Mouse (Mus musculus): ENCODE results near the gene Nf1. TPM values are rescaled to one million over a fixed set of nuclear protein-coding genes. Genes with fewer than 3 reads are reported as not detected.

Nf1 gene
- polyA plus RNA-seq, 1 experiment = 4.4 TPM

DNA sequence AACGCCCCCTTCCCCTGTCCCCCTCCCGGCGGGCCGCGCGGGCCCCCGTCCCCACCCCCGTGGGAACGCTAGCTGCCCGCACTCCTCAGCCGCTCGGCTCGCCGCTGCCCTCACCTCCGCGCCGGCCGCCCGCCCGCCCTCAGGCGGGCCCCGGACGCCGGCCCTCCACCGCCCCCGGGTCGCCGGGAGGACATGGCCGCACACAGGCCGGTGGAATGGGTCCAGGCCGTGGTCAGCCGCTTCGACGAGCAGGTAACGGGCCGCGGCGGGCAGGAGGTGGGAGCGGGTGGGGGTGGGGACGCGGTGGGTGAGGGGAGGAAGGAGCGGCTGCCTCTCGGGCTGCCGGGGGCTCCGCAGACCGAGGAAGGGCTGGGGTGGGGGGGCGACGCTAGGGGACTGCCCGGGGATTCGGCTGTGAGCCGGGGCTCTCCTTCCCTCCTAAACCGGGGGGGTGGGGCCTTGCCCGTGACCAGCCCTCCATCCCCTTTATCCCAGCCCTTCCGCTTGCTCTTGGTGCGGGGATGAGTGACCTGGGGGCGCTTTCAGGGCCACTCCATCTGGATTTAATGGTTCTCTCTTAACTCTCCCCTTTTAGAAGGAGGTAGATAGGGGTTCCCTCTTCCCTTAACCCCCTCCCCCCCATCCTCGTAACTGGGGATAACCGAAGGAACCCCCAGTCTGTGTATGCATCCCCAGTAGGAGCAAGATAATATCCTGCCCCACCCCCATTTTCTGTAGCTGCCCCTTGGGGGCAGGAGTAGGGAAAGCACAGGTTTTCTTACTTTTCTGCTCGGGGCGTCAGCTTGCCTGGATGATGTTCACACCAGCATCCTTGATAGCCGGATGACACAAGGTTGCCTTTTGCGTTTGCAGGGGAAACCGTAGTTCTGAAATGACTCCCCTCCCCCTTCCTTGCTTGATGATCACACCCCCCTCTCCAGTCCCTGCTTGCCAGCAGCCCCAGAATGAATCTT, 602 bp downstream of the Nf1 start:
- TF ChIP-seq POLR2A (IDR thresholded peaks at IDR 0.05; ENCODE audit: low read depth, low read length) (no peak), CTCF (IDR thresholded peaks at IDR 0.05; ENCODE audit: extremely low read depth, insufficient read depth, insufficient read length, insufficient replicate concordance) (no peak)
- Histone ChIP-seq H3K4me3 (ENCODE audit: extremely low read depth, insufficient read depth, insufficient read length) (peak overlapping the region; percentile 95), H3K27ac (ENCODE audit: insufficient read depth, low read length) (no peak overlapping the region), H3K4me1 (ENCODE audit: control insufficient read depth, insufficient read depth, insufficient read length) (peaks cover 2% of the 10 kb centered on the region), H3K36me3 (ENCODE audit: control insufficient read depth, insufficient read depth, low read length) (no peaks in the 10 kb centered on the region), H3K27me3 (ENCODE audit: control insufficient read depth, insufficient read depth, low read length) (no peaks in the 10 kb centered on the region)
- peak in 1 of 2 experiments; percentile 11 for DNase-seq (ENCODE audit: low read depth in 1 of 2, low spot score in 2 of 2)
- WGBS = 5% methylated on average over 51 of the region's 63 CpGs

DNA sequence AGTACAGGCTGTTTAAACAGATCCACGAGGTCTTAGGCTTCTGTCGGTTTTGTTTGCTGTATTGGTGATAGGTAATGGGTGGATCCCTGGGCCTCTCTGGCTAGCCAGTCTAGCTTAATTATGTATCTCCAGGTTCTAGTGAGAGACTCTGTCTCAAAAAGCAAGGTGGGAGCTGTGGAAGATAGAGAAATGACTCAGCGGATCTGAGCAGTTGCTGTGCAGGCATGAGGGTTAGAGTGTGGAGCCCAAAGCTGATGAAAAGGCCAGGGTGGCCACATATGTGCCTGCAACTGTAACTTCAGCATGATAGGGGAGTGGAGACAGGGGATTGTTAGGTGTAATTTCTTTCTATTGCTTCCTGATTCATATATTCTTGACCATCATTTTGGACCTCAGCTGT, 17.5 kb downstream of the Nf1 start:
- H3K27ac ChIP-seq (ENCODE audit: insufficient read depth, low read length) = no peak overlapping the region
- no peaks in the 10 kb centered on the region for H3K36me3 ChIP-seq (ENCODE audit: control insufficient read depth, insufficient read depth, low read length)
- TF ChIP-seq POLR2A (IDR thresholded peaks at IDR 0.05; ENCODE audit: low read depth, low read length) = no peak
- TF ChIP-seq CTCF (IDR thresholded peaks at IDR 0.05; ENCODE audit: extremely low read depth, insufficient read depth, insufficient read length, insufficient replicate concordance) = no peak
- H3K4me1 ChIP-seq (ENCODE audit: control insufficient read depth, insufficient read depth, insufficient read length) = no peaks in the 10 kb centered on the region
- 90% methylated on average over 3 of the region's 3 CpGs for WGBS
- no peaks in the 10 kb centered on the region for H3K27me3 ChIP-seq (ENCODE audit: control insufficient read depth, insufficient read depth, low read length)
- DNase-seq (ENCODE audit: low read depth in 1 of 2, low spot score in 2 of 2) = no peak
- no peak overlapping the region for H3K4me3 ChIP-seq (ENCODE audit: extremely low read depth, insufficient read depth, insufficient read length)

DNA sequence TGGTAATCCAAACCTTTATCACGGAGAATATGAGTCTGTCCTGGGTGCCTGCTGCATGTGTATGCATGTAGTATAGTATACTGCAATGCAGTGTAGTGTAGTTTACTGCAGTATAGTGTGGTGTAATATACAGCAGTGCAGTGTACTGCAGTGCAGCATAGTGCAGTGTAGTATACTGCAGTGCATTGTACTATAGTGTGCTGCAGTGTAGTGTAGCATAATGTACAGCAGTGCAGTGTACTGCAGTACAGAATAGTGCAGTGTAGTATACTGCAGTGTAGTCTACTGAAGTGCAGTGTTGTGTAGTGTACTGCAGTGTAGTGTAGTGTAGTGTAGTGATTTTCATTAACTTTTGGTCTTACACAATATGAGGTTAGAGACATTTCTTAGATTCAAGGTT, 17.9 kb downstream of the Nf1 start:
- TF ChIP-seq CTCF (IDR thresholded peaks at IDR 0.05; ENCODE audit: extremely low read depth, insufficient read depth, insufficient read length, insufficient replicate concordance) = no peak
- no peak for TF ChIP-seq POLR2A (IDR thresholded peaks at IDR 0.05; ENCODE audit: low read depth, low read length)
- H3K27me3 ChIP-seq (ENCODE audit: control insufficient read depth, insufficient read depth, low read length) = no peaks in the 10 kb centered on the region
- H3K27ac ChIP-seq (ENCODE audit: insufficient read depth, low read length) = no peak overlapping the region
- DNase-seq (ENCODE audit: low read depth in 1 of 2, low spot score in 2 of 2) = no peak
- no peak overlapping the region for H3K4me3 ChIP-seq (ENCODE audit: extremely low read depth, insufficient read depth, insufficient read length)
- no peaks in the 10 kb centered on the region for H3K36me3 ChIP-seq (ENCODE audit: control insufficient read depth, insufficient read depth, low read length)
- WGBS = 95% methylated on average over 1 of the region's 1 CpGs
- no peaks in the 10 kb centered on the region for H3K4me1 ChIP-seq (ENCODE audit: control insufficient read depth, insufficient read depth, insufficient read length)

DNA sequence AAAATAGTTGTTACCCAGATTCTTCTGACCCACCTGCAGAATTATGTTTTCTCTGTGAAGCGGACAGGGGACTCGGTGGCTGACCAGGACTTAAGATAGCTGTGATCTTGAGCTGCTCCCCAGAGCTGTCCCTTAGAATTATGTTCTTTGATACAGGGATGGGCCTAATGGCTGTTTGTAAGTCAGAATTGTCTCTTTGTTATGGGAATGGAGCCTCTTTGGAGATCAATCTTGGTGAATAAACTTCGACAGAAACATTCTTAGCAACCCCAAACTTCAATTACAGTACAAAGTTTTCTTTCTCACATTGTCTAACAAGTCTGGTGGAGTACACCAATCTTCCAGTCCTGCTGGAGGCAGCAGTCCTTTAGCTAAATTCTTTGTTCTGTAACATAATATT, 25.5 kb downstream of the Nf1 start:
- 94% methylated on average over 3 of the region's 3 CpGs for WGBS
- Histone ChIP-seq H3K4me3 (ENCODE audit: extremely low read depth, insufficient read depth, insufficient read length) (no peak overlapping the region), H3K27me3 (ENCODE audit: control insufficient read depth, insufficient read depth, low read length) (no peaks in the 10 kb centered on the region), H3K27ac (ENCODE audit: insufficient read depth, low read length) (no peak overlapping the region), H3K36me3 (ENCODE audit: control insufficient read depth, insufficient read depth, low read length) (no peaks in the 10 kb centered on the region), H3K4me1 (ENCODE audit: control insufficient read depth, insufficient read depth, insufficient read length) (no peaks in the 10 kb centered on the region)
- TF ChIP-seq POLR2A (IDR thresholded peaks at IDR 0.05; ENCODE audit: low read depth, low read length) (no peak), CTCF (IDR thresholded peaks at IDR 0.05; ENCODE audit: extremely low read depth, insufficient read depth, insufficient read length, insufficient replicate concordance) (no peak)
- DNase-seq (ENCODE audit: low read depth in 1 of 2, low spot score in 2 of 2) = no peak

DNA sequence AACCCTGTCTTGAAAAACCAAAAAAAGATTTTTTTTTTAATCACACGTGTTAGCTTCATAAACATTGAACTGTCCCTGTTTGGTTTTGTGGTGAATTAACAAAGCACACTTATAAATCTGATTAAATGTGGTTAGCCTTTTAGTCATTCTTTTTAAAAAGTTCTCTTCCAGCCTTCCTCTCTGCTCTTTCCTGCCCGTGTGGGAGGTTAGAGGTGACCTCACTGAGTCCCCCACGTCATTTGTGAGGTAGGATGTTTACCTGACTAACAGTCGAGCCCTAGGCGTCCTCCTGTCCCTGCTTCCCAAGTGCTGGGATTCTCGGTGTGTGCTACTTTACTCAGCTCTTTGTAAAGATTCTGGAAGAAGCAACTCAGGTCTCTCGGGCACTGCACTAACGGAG, 26.8 kb downstream of the Nf1 start:
- no peaks in the 10 kb centered on the region for H3K27me3 ChIP-seq (ENCODE audit: control insufficient read depth, insufficient read depth, low read length)
- H3K4me3 ChIP-seq (ENCODE audit: extremely low read depth, insufficient read depth, insufficient read length) = no peak overlapping the region
- 62% methylated on average over 8 of the region's 8 CpGs for WGBS
- H3K36me3 ChIP-seq (ENCODE audit: control insufficient read depth, insufficient read depth, low read length) = no peaks in the 10 kb centered on the region
- no peak for DNase-seq (ENCODE audit: low read depth in 1 of 2, low spot score in 2 of 2)
- TF ChIP-seq POLR2A (IDR thresholded peaks at IDR 0.05; ENCODE audit: low read depth, low read length) (no peak), CTCF (IDR thresholded peaks at IDR 0.05; ENCODE audit: extremely low read depth, insufficient read depth, insufficient read length, insufficient replicate concordance) (no peak)
- no peak overlapping the region for H3K27ac ChIP-seq (ENCODE audit: insufficient read depth, low read length)
- H3K4me1 ChIP-seq (ENCODE audit: control insufficient read depth, insufficient read depth, insufficient read length) = no peaks in the 10 kb centered on the region

DNA sequence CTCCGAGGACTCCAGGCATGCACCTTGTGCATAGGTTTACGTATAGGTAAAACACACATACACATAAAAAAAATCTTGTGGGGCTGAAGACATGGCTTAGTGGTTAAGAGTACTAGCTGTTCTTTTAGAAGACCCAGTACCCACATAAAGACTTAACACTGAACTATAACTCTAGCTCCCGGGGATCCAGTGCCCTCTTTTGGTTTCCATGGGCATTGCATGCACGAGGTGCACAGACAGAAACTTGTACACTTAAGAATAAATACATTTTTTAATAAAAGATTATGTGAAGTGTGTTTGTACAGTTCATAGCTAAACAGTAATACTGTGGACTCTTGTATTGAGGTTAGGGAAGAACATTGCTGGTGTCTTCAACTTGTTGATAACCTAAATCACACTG, 33.5 kb downstream of the Nf1 start:
- H3K27me3 ChIP-seq (ENCODE audit: control insufficient read depth, insufficient read depth, low read length) = no peaks in the 10 kb centered on the region
- H3K27ac ChIP-seq (ENCODE audit: insufficient read depth, low read length) = no peak overlapping the region
- no peaks in the 10 kb centered on the region for H3K36me3 ChIP-seq (ENCODE audit: control insufficient read depth, insufficient read depth, low read length)
- TF ChIP-seq POLR2A (IDR thresholded peaks at IDR 0.05; ENCODE audit: low read depth, low read length) = no peak
- TF ChIP-seq CTCF (IDR thresholded peaks at IDR 0.05; ENCODE audit: extremely low read depth, insufficient read depth, insufficient read length, insufficient replicate concordance) = no peak
- no peak overlapping the region for H3K4me3 ChIP-seq (ENCODE audit: extremely low read depth, insufficient read depth, insufficient read length)
- WGBS = 85% methylated on average over 4 of the region's 4 CpGs
- DNase-seq (ENCODE audit: low read depth in 1 of 2, low spot score in 2 of 2) = no peak
- no peaks in the 10 kb centered on the region for H3K4me1 ChIP-seq (ENCODE audit: control insufficient read depth, insufficient read depth, insufficient read length)

DNA sequence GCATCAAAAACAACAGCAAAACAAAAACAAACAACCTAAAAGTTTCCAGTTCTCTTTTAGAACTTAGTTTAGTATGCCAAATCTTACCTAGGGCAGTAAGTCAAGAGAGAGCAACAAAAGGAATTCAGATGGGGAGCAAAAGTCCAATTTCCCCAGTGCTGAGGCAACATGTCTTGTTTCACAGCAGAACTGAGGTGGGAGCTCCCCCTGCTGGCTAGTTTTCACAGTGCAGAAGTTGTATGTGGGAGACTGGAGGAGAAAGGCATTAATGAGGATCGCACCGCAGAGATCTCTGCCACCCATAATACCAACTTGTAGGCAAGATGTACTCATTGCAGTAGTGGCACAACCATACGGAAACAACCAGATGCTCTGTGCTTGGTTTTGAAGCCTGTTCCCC, 58.8 kb downstream of the Nf1 start:
- H3K27ac ChIP-seq (ENCODE audit: insufficient read depth, low read length) = no peak overlapping the region
- H3K27me3 ChIP-seq (ENCODE audit: control insufficient read depth, insufficient read depth, low read length) = no peaks in the 10 kb centered on the region
- TF ChIP-seq POLR2A (IDR thresholded peaks at IDR 0.05; ENCODE audit: low read depth, low read length) (no peak), CTCF (IDR thresholded peaks at IDR 0.05; ENCODE audit: extremely low read depth, insufficient read depth, insufficient read length, insufficient replicate concordance) (peak; percentile 83; the same call in 1 of the 2 replicates)
- H3K4me1 ChIP-seq (ENCODE audit: control insufficient read depth, insufficient read depth, insufficient read length) = no peaks in the 10 kb centered on the region
- no peak overlapping the region for H3K4me3 ChIP-seq (ENCODE audit: extremely low read depth, insufficient read depth, insufficient read length)
- no peaks in the 10 kb centered on the region for H3K36me3 ChIP-seq (ENCODE audit: control insufficient read depth, insufficient read depth, low read length)
- 47% methylated on average over 3 of the region's 3 CpGs for WGBS
- DNase-seq (ENCODE audit: low read depth in 1 of 2, low spot score in 2 of 2) = peak; percentile 55 to 78
